Mouse (Mus musculus) cerebellum, adult 2 months (tissue): ENCODE results near the gene Tmem169.
"Not testable (repeated sequence)": the region's sequence is repeated elsewhere in the genome, so short reads cannot be mapped to it uniquely, and the experiment has no call there.

ENCODE experiments used
- CTCF ChIP-seq: fragments of 200-500 bp; IDR thresholded peaks from 2 replicates; pipeline ENCODE4 v1.5.1; 2011; ENCODE audit warnings: low read depth, mild to moderate bottlenecking, control low read depth, low read length, moderate library complexity, borderline replicate concordance; ENCODE audit not compliant: insufficient read depth
- POLR2A ChIP-seq: fragments of 200-500 bp; IDR thresholded peaks from 2 replicates; pipeline ENCODE4 v1.6.1; 2011; ENCODE audit warnings: low read length, control low read depth, borderline replicate concordance; ENCODE audit not compliant: insufficient read depth

DNA sequence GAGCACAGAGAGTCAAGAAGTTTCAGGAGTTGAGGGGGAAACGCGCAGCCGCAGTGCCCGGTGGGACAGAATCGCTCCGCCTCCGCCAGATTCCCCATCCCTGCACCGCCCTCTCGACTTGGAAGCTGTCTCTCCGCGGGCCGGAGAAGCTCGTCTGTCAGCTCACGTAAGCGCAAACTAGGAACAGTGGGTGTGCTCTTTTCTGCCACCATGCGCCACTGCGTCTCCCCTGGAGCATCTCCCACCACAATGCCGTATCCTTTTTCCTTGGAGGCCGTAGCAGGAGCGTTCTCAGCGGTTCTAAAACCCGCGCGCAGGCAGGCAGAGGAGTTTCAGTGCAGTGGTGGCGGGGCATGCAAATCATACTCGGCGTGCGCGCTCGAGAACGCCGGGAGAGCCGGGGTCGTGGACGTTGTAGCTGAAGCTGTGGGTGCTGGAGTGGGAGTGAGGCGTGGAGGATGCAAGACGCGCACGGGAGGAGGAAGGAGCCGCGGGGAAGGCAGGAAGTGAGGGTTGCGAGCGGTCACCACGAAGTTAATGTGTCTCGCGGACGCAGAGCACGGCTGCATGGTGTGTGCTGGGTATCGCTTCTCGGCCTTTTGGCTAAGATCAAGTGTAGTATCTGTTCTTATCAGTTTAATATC lies 47.7 kb upstream of the Tmem169 start:
- not testable (repeated sequence) for TF ChIP-seq CTCF
- peak; percentile 69; the same call in 1 of the 2 replicates for TF ChIP-seq POLR2A
